Mouse (Mus musculus) left cerebral cortex, adult 9 months (tissue): ENCODE data around the gene Elmsan1.

Experiments used
- DNase-seq, 2 experiments: peaks; one replicate each; pipeline ENCODE4 v3.0.0; 2022; ENCODE audit warnings: low spot score in 2 of 2

Elmsan1 gene

GRCm38 (mm10) chr12:84149971-84150370 is 68.7 kb downstream of the Elmsan1 start:
- no peak for DNase-seq

- no peak for DNase-seq
These were observed 70.1 kb downstream of the Elmsan1 start for GRCm38 (mm10) chr12:84148622-84149012.

- DNase-seq, result peak; percentile 57 to 77
These were observed 70.6 kb downstream of the Elmsan1 start, which contains the start of gene Pnma1 for GRCm38 (mm10) chr12:84147954-84148621. Gene Pnma1 (minus strand): TSS chr12:84148489.

- no peak for DNase-seq
These were observed 76.2 kb downstream of the Elmsan1 start for GRCm38 (mm10) chr12:84142281-84143050.

- DNase-seq, result no peak
These were observed 77.4 kb downstream of the Elmsan1 start for GRCm38 (mm10) chr12:84141271-84141670.

- no peak for DNase-seq
These were observed 78.5 kb downstream of the Elmsan1 start for GRCm38 (mm10) chr12:84140135-84140534.

GRCm38 (mm10) chr12:84137131-84137530 is 81.5 kb downstream of the Elmsan1 start:
- DNase-seq, result no peak

- DNase-seq, result no peak
These were observed 86.4 kb downstream of the Elmsan1 start for GRCm38 (mm10) chr12:84132265-84132664.

GRCm38 (mm10) chr12:84129931-84130330 is 88.8 kb downstream of the Elmsan1 start:
- no peak for DNase-seq

- peak in 1 of 2 experiments; percentile 33 for DNase-seq
These were observed 90.1 kb downstream of the Elmsan1 start for GRCm38 (mm10) chr12:84128576-84128975.

- no peak for DNase-seq
These were observed 91.8 kb downstream of the Elmsan1 start for GRCm38 (mm10) chr12:84126899-84127298.

- no peak for DNase-seq
These were observed 92.8 kb downstream of the Elmsan1 start for GRCm38 (mm10) chr12:84125892-84126291.

GRCm38 (mm10) chr12:84119584-84119983 is 99.1 kb downstream of the Elmsan1 start:
- DNase-seq, result no peak

GRCm38 (mm10) chr12:84114153-84114994 is 104.3 kb downstream of the Elmsan1 start, which contains the start of gene Dnal1:
Gene Dnal1 (plus strand): TSS chr12:84114366.
- peak; percentile 47 to 86 for DNase-seq

GRCm38 (mm10) chr12:84113676-84114075 is 105.0 kb downstream of the Elmsan1 start:
- no peak for DNase-seq

- DNase-seq, result no peak
These were observed 107.9 kb downstream of the Elmsan1 start for GRCm38 (mm10) chr12:84110814-84111213.

GRCm38 (mm10) chr12:84109924-84110323 is 108.8 kb downstream of the Elmsan1 start:
- DNase-seq, result no peak

GRCm38 (mm10) chr12:84107692-84108091 is 111.0 kb downstream of the Elmsan1 start:
- no peak for DNase-seq

GRCm38 (mm10) chr12:84107012-84107411 is 111.7 kb downstream of the Elmsan1 start:
- DNase-seq, result no peak

GRCm38 (mm10) chr12:84101493-84101845 is 117.2 kb downstream of the Elmsan1 start:
- DNase-seq, result no peak

GRCm38 (mm10) chr12:84100604-84101492 is 117.8 kb downstream of the Elmsan1 start, which contains the start of gene Acot6:
Gene Acot6 (plus strand): TSS chr12:84100654.
- peak in 1 of 2 experiments; percentile 42 for DNase-seq
